Mouse (Mus musculus) ES-Bruce4 (cell line): Measurements from ENCODE around the gene Foxn1. TPM values are rescaled to one million over a fixed set of nuclear protein-coding genes. Genes with fewer than 3 reads are reported as not detected.

Source experiments
- H3K27ac ChIP-seq: 2 replicates; pipeline ENCODE4 v1.5.1; 2012; ENCODE audit warnings: low read length, inconsistent platforms; ENCODE audit not compliant: insufficient read depth
- H3K27me3 ChIP-seq: 2 replicates; pipeline ENCODE4 v1.6.1; 2012; ENCODE audit warnings: mild to moderate bottlenecking, low read length, inconsistent platforms; ENCODE audit not compliant: control insufficient read depth, poor library complexity, insufficient read depth, severe bottlenecking
- H3K36me3 ChIP-seq: 2 replicates; pipeline ENCODE4 v1.6.1; 2012; ENCODE audit warnings: inconsistent platforms, mild to moderate bottlenecking, low read length, moderate library complexity; ENCODE audit not compliant: control insufficient read depth, poor library complexity, insufficient read depth, severe bottlenecking
- H3K4me1 ChIP-seq: one replicate; pipeline ENCODE4 v1.8.1; 2011; ENCODE audit warnings: low read length; ENCODE audit not compliant: control insufficient read depth, insufficient read depth
- H3K4me3 ChIP-seq: 2 replicates; pipeline ENCODE4 v1.5.1; 2011; ENCODE audit warnings: low read depth, mild to moderate bottlenecking, low read length
- H3K9ac ChIP-seq: 2 replicates; pipeline ENCODE4 v1.6.1; 2012; ENCODE audit warnings: low read depth, mild to moderate bottlenecking, inconsistent platforms; ENCODE audit not compliant: poor library complexity, severe bottlenecking
- H3K9me3 ChIP-seq: replicated peaks from 2 replicates; pipeline ENCODE4 v1.6.1; 2012; ENCODE audit warnings: mild to moderate bottlenecking, low read length, inconsistent platforms; ENCODE audit not compliant: control insufficient read depth, poor library complexity, insufficient read depth, severe bottlenecking
- CTCF ChIP-seq: IDR thresholded peaks from one replicate; pipeline ENCODE4 v1.8.1; 2011; ENCODE audit warnings: low read depth, low read length
- EP300 ChIP-seq: IDR thresholded peaks from 2 replicates; pipeline ENCODE4 v1.6.1; 2011; ENCODE audit warnings: low read depth, low read length; ENCODE audit not compliant: insufficient read depth
- POLR2A ChIP-seq: IDR thresholded peaks from one replicate; pipeline ENCODE4 v1.8.1; 2011; ENCODE audit warnings: low read length; ENCODE audit not compliant: insufficient read depth
- polyA plus RNA-seq: library from polyadenylated mRNA; stranded (reverse); fragments of >200 nt; gene quantifications from 2 replicates; pipeline ENCODE4 v1.2.4, GENCODE M21; 2011; ENCODE audit warnings: low read depth; ENCODE audit not compliant: missing spikeins, insufficient read depth, insufficient read length

Foxn1 gene
- polyA plus RNA-seq, 1 experiment: not detected

GRCm38 (mm10) chr11:78358330-78359007, 27.9 kb downstream of the Foxn1 start:
- Histone ChIP-seq H3K4me3 (peak overlapping the region; percentile 43), H3K27ac (no peak overlapping the region), H3K9me3 (no peaks in the 10 kb centered on the region), H3K36me3 (no peaks in the 10 kb centered on the region), H3K27me3 (no peaks in the 10 kb centered on the region), H3K4me1 (no peaks in the 10 kb centered on the region), H3K9ac (0 out of 2 replicates have a peak overlapping the region, but pooled peaks have one; percentile 1)
- TF ChIP-seq EP300 (0 out of 2 replicates have a peak, but pooled peaks have one; percentile 16), CTCF (peak; percentile 91), POLR2A (no peak)

- TF ChIP-seq POLR2A (no peak), CTCF (peak; percentile 80)
- Histone ChIP-seq H3K4me3 (no peak overlapping the region), H3K27ac (no peak overlapping the region), H3K36me3 (no peaks in the 10 kb centered on the region), H3K27me3 (no peaks in the 10 kb centered on the region), H3K9ac (no peak overlapping the region), H3K9me3 (no peaks in the 10 kb centered on the region), H3K4me1 (peaks cover 3% of the 10 kb centered on the region)
These were observed 30.7 kb downstream of the Foxn1 start for GRCm38 (mm10) chr11:78355471-78356238.

GRCm38 (mm10) chr11:78354905-78355304, 31.5 kb downstream of the Foxn1 start:
- Histone ChIP-seq H3K4me3 (no peak overlapping the region), H3K36me3 (no peaks in the 10 kb centered on the region), H3K27me3 (no peaks in the 10 kb centered on the region), H3K9ac (no peak overlapping the region), H3K4me1 (peaks cover 3% of the 10 kb centered on the region), H3K27ac (no peak overlapping the region), H3K9me3 (no peaks in the 10 kb centered on the region)
- no peak for TF ChIP-seq POLR2A
- no peak for TF ChIP-seq CTCF
- TF ChIP-seq EP300: no peak

GRCm38 (mm10) chr11:78353081-78353480, 33.3 kb downstream of the Foxn1 start:
- H3K9ac ChIP-seq: no peak overlapping the region
- TF ChIP-seq EP300: no peak
- TF ChIP-seq CTCF: no peak
- no peak for TF ChIP-seq POLR2A
- H3K4me1 ChIP-seq: peaks cover 3% of the 10 kb centered on the region
- no peaks in the 10 kb centered on the region; the same call in 1 of the 2 replicates for H3K36me3 ChIP-seq
- no peak overlapping the region for H3K27ac ChIP-seq
- H3K4me3 ChIP-seq: no peak overlapping the region
- H3K27me3 ChIP-seq: no peaks in the 10 kb centered on the region
- no peaks in the 10 kb centered on the region for H3K9me3 ChIP-seq

- TF ChIP-seq POLR2A: no peak
- no peak for TF ChIP-seq CTCF
- no peak for TF ChIP-seq EP300
- no peak overlapping the region for H3K27ac ChIP-seq
These were observed 36.7 kb downstream of the Foxn1 start for GRCm38 (mm10) chr11:78349441-78350358.

GRCm38 (mm10) chr11:78348474-78348873, 37.9 kb downstream of the Foxn1 start:
- Histone ChIP-seq H3K9me3 (no peaks in the 10 kb centered on the region), H3K27me3 (no peaks in the 10 kb centered on the region), H3K4me3 (no peak overlapping the region), H3K4me1 (peaks cover 4% of the 10 kb centered on the region), H3K9ac (no peak overlapping the region), H3K36me3 (no peaks in the 10 kb centered on the region; the same call in 1 of the 2 replicates), H3K27ac (no peak overlapping the region)
- TF ChIP-seq POLR2A (no peak), CTCF (no peak), EP300 (no peak)

More at GRCm38 (mm10) chr11:78349441-78350358, 36.7 kb downstream of the Foxn1 start:
- H3K27me3 ChIP-seq: no peaks in the 10 kb centered on the region
- no peaks in the 10 kb centered on the region; the same call in 1 of the 2 replicates for H3K36me3 ChIP-seq
- H3K4me1 ChIP-seq: peaks cover 4% of the 10 kb centered on the region
- no peak overlapping the region for H3K4me3 ChIP-seq
- no peaks in the 10 kb centered on the region for H3K9me3 ChIP-seq
- H3K9ac ChIP-seq: no peak overlapping the region
